Mouse (Mus musculus): ENCODE data around the gene 1700061G19Rik. TPM values are rescaled to one million over a fixed set of nuclear protein-coding genes. Genes with fewer than 3 reads are reported as not detected.
A peak's percentile ranks its signal among the peaks of the same experiment; 100 is the strongest.

The 1700061G19Rik gene
- polyA plus RNA-seq, 1 experiment = not detected

GRCm38 (mm10) chr17:56933395-56933794 is 58.1 kb downstream of the 1700061G19Rik start:
- no peak overlapping the region for H3K27ac ChIP-seq (ENCODE audit: insufficient read depth, low read depth, low read length)
- peaks cover 3% of the 10 kb centered on the region for H3K4me1 ChIP-seq (ENCODE audit: control insufficient read depth, insufficient read depth, insufficient read length, low read length)
- WGBS = 92% methylated on average over 2 of the region's 2 CpGs
- TF ChIP-seq POLR2A (IDR thresholded peaks at IDR 0.05; ENCODE audit: low read depth, low read length) = no peak
- TF ChIP-seq CTCF (IDR thresholded peaks at IDR 0.05; ENCODE audit: extremely low read depth, insufficient read length, insufficient replicate concordance, low read depth, low read length) = no peak
- H3K27me3 ChIP-seq (ENCODE audit: control insufficient read depth, insufficient read depth, low read length) = no peaks in the 10 kb centered on the region
- no peaks in the 10 kb centered on the region for H3K36me3 ChIP-seq (ENCODE audit: control insufficient read depth, insufficient read depth, low read length)
- no peak overlapping the region for H3K4me3 ChIP-seq (ENCODE audit: low read depth, low read length)

GRCm38 (mm10) chr17:56934545-56935330 is 59.5 kb downstream of the 1700061G19Rik start:
- Histone ChIP-seq H3K27ac (ENCODE audit: insufficient read depth, low read depth, low read length) (no peak overlapping the region), H3K27me3 (ENCODE audit: control insufficient read depth, insufficient read depth, low read length) (no peaks in the 10 kb centered on the region), H3K4me1 (ENCODE audit: control insufficient read depth, insufficient read depth, insufficient read length, low read length) (peaks cover 3% of the 10 kb centered on the region), H3K36me3 (ENCODE audit: control insufficient read depth, insufficient read depth, low read length) (no peaks in the 10 kb centered on the region), H3K4me3 (ENCODE audit: low read depth, low read length) (peak overlapping the region; percentile 81)
- whole genome bisulfite sequencing = 2% methylated on average over 45 of the region's 45 CpGs
- no peak for TF ChIP-seq POLR2A (IDR thresholded peaks at IDR 0.05; ENCODE audit: low read depth, low read length)
- TF ChIP-seq CTCF (IDR thresholded peaks at IDR 0.05; ENCODE audit: extremely low read depth, insufficient read length, insufficient replicate concordance, low read depth, low read length) = no peak

DNA sequence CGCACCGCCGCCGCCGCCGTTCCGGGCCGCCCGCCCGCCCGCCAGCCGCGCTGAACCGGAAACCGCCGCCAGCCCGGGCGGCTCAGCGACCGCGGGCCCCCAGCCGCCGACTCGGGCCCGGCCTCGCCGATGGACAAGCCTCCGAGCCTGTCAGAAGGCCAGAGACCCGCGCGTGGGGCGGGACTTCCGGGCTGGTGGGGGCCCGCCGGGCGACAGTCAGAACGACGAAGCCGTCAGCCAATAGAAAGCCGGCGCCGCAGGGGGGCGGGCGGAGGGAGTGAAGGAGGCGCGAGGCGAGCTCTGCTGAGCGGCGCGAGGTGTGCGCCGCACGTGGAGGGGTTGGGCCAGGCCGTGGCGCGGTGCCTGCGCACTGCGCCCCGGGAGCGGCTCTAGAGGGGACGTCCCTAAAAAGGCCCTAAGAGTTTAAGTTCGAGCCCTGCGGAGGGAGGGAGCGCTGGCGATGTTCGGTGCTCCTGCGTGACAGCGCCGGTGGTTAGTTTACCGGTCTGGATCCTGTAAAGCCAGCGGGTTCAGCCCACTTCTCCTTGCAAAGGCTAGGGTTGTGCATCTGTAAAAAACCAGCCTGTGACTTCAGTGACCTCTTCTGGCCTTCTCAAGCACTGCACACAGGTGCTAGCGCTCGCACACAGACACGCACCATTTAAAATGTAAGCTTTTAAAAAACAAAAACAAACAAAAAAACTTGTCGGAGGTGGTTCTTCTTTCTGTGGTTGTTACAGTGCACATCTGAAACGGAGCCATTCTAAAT is 60.3 kb downstream of the 1700061G19Rik start, which contains the start of gene Mllt1:
Gene Mllt1 (minus strand): TSS at position 53 of the 769 bp plus-strand sequence.
- H3K27me3 ChIP-seq (ENCODE audit: control insufficient read depth, insufficient read depth, low read length) = no peaks in the 10 kb centered on the region
- H3K27ac ChIP-seq (ENCODE audit: insufficient read depth, low read depth, low read length) = no peak within 1 kb of the TSS
- 6% methylated on average over 75 of the region's 76 CpGs for WGBS
- TF ChIP-seq POLR2A (IDR thresholded peaks at IDR 0.05; ENCODE audit: low read depth, low read length) (no peak), CTCF (IDR thresholded peaks at IDR 0.05; ENCODE audit: extremely low read depth, insufficient read length, insufficient replicate concordance, low read depth, low read length) (peak; percentile 29; the same call in 1 of the 2 replicates)
- peak within 1 kb of the TSS; percentile 81 for H3K4me3 ChIP-seq (ENCODE audit: low read depth, low read length)
- H3K4me1 ChIP-seq (ENCODE audit: control insufficient read depth, insufficient read depth, insufficient read length, low read length) = peaks cover 3% of the 10 kb centered on the region
- H3K36me3 ChIP-seq (ENCODE audit: control insufficient read depth, insufficient read depth, low read length) = no peaks in the 10 kb centered on the region

DNA sequence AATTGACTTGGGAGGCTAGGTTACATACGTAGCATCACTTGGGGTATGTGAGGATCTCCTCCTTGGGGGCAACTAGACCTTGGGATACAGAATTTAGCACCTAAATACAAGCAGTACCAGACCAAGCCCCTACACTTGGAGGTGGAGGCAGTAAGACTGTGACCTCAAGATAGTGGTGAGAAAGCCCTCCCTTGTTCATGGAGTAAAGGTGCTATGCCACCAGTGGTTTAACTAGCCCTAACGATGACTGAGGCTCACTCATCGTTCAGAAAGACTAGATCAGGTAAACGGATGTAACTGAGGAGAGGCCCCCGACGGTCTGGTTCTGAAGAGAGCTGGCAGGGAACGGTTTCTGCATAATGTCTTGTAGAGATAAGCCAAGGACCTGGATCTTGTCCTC is 61.5 kb downstream of the 1700061G19Rik start:
- H3K27ac ChIP-seq (ENCODE audit: insufficient read depth, low read depth, low read length) = no peak overlapping the region
- no peaks in the 10 kb centered on the region for H3K36me3 ChIP-seq (ENCODE audit: control insufficient read depth, insufficient read depth, low read length)
- H3K4me1 ChIP-seq (ENCODE audit: control insufficient read depth, insufficient read depth, insufficient read length, low read length) = peaks cover 3% of the 10 kb centered on the region
- 90% methylated on average over 7 of the region's 7 CpGs for WGBS
- no peaks in the 10 kb centered on the region for H3K27me3 ChIP-seq (ENCODE audit: control insufficient read depth, insufficient read depth, low read length)
- TF ChIP-seq CTCF (IDR thresholded peaks at IDR 0.05; ENCODE audit: extremely low read depth, insufficient read length, insufficient replicate concordance, low read depth, low read length) = no peak
- TF ChIP-seq POLR2A (IDR thresholded peaks at IDR 0.05; ENCODE audit: low read depth, low read length) = no peak
- no peak overlapping the region for H3K4me3 ChIP-seq (ENCODE audit: low read depth, low read length)

Other genes starting within 250 kb of the 1700061G19Rik start
- gene Lonp1, start 248.6 kb upstream of the 1700061G19Rik start, polyA plus RNA-seq (2012; rRNA removed) = 31.1 and 55.7 TPM in 2 replicates
- gene Catsperd, start 247.3 kb upstream of the 1700061G19Rik start, polyA plus RNA-seq (2012; rRNA removed) = 0.09 and 0.25 TPM in 2 replicates
- 37.2 and 65.1 TPM in 2 replicates for gene Ranbp3, start 202.2 kb upstream of the 1700061G19Rik start, polyA plus RNA-seq (2012; rRNA removed)
- gene Ndufa11, start 157.7 kb upstream of the 1700061G19Rik start, polyA plus RNA-seq (2012; rRNA removed) = 662 and 1,009 TPM in 2 replicates
- gene Vmac, start 157.5 kb upstream of the 1700061G19Rik start, polyA plus RNA-seq (2012; rRNA removed) = 13.2 and 18.0 TPM in 2 replicates
- 34.9 and 36.8 TPM in 2 replicates for gene Nrtn, start 117.9 kb upstream of the 1700061G19Rik start, polyA plus RNA-seq (2012; rRNA removed)
- gene Dus3l, start 110.7 kb upstream of the 1700061G19Rik start, polyA plus RNA-seq (2012; rRNA removed) = 32.1 and 55.6 TPM in 2 replicates
- gene Prr22, start 105.2 kb upstream of the 1700061G19Rik start, polyA plus RNA-seq (2012; rRNA removed) = 2.0 and 3.7 TPM in 2 replicates
- gene Rfx2, start 44.5 kb upstream of the 1700061G19Rik start, polyA plus RNA-seq (2012; rRNA removed) = 7.7 and 15.4 TPM in 2 replicates
- gene Acsbg2, start 1.0 kb upstream of the 1700061G19Rik start, polyA plus RNA-seq (2012; rRNA removed) = not detected in 2 replicates
- 25.0 and 46.3 TPM in 2 replicates for gene Mllt1, start 59.9 kb downstream of the 1700061G19Rik start, polyA plus RNA-seq (2012; rRNA removed)
- 9.0 and 28.9 TPM in 2 replicates for gene Acer1, start 106.6 kb downstream of the 1700061G19Rik start, polyA plus RNA-seq (2012; rRNA removed)
- 86.2 and 132 TPM in 2 replicates for gene Clpp, start 114.8 kb downstream of the 1700061G19Rik start, polyA plus RNA-seq (2012; rRNA removed)
- 40.8 and 63.7 TPM in 2 replicates for gene Alkbh7, start 121.9 kb downstream of the 1700061G19Rik start, polyA plus RNA-seq (2012; rRNA removed)
- gene Pspn, start 124.5 kb downstream of the 1700061G19Rik start, polyA plus RNA-seq (2012; rRNA removed) = not detected in 2 replicates
- gene Gtf2f1, start 135.8 kb downstream of the 1700061G19Rik start, polyA plus RNA-seq (2012; rRNA removed) = 17.1 and 43.5 TPM in 2 replicates
- not detected in 2 replicates for gene Gm17949, start 136.0 kb downstream of the 1700061G19Rik start, polyA plus RNA-seq (2012; rRNA removed)
- 32.3 and 66.4 TPM in 2 replicates for gene Khsrp, start 156.0 kb downstream of the 1700061G19Rik start, polyA plus RNA-seq (2012; rRNA removed)
- gene Slc25a41, start 166.2 kb downstream of the 1700061G19Rik start, polyA plus RNA-seq (2012; rRNA removed) = not detected in 2 replicates
- gene Crb3, start 183.6 kb downstream of the 1700061G19Rik start, polyA plus RNA-seq (2012; rRNA removed) = 184 and 395 TPM in 2 replicates
- 13.3 and 14.3 TPM in 2 replicates for gene Slc25a23, start 184.4 kb downstream of the 1700061G19Rik start, polyA plus RNA-seq (2012; rRNA removed)
- gene Dennd1c, start 203.0 kb downstream of the 1700061G19Rik start, polyA plus RNA-seq (2012; rRNA removed) = 9.1 and 13.6 TPM in 2 replicates
- 3.3 TPM in 2 replicates for gene Tubb4a, start 212.3 kb downstream of the 1700061G19Rik start, polyA plus RNA-seq (2012; rRNA removed)
- 2.3 and 2.6 TPM in 2 replicates for gene Tnfsf9, start 229.8 kb downstream of the 1700061G19Rik start, polyA plus RNA-seq (2012; rRNA removed)